Mouse (Mus musculus) spleen, adult 2 months (tissue): ENCODE measurements around the gene Cep170b. TPM values are rescaled to one million over a fixed set of nuclear protein-coding genes. Genes with fewer than 3 reads are reported as not detected.

Source experiments
- DNase-seq, 2 experiments: peaks; one replicate each; pipeline versions ENCODE4 v3.0.0 to v3.0.0-alpha.2; 2012 to 2021; ENCODE audit warnings: low spot score in 2 of 2, low read depth in 1 of 2
- H3K27ac ChIP-seq: fragments of 200-500 bp; 2 replicates; pipeline ENCODE4 v1.5.1; 2012; ENCODE audit warnings: low read length, inconsistent platforms; ENCODE audit not compliant: insufficient read depth
- H3K27me3 ChIP-seq: fragments of 200-500 bp; 2 replicates; pipeline ENCODE4 v1.6.1; 2012; ENCODE audit warnings: mild to moderate bottlenecking, moderate library complexity, low read length, inconsistent platforms; ENCODE audit not compliant: control insufficient read depth, insufficient read depth
- H3K36me3 ChIP-seq: fragments of 200-500 bp; 2 replicates; pipeline ENCODE4 v1.6.1; 2012; ENCODE audit warnings: mild to moderate bottlenecking, low read length, inconsistent platforms; ENCODE audit not compliant: control insufficient read depth, insufficient read depth
- H3K4me1 ChIP-seq: fragments of 200-500 bp; 2 replicates; pipeline ENCODE4 v1.6.1; 2011; ENCODE audit warnings: inconsistent platforms; ENCODE audit not compliant: control insufficient read depth, insufficient read depth, insufficient read length
- H3K4me3 ChIP-seq: fragments of 200-500 bp; 2 replicates; pipeline ENCODE4 v1.5.1; 2011; ENCODE audit warnings: mild to moderate bottlenecking, inconsistent platforms; ENCODE audit not compliant: insufficient read depth, insufficient read length; ENCODE audit errors: extremely low read depth
- CTCF ChIP-seq: fragments of 200-500 bp; IDR thresholded peaks from 2 replicates; pipeline ENCODE4 v1.5.1; 2011; ENCODE audit warnings: mild to moderate bottlenecking, inconsistent platforms; ENCODE audit not compliant: insufficient read depth, insufficient read length, insufficient replicate concordance; ENCODE audit errors: extremely low read depth
- POLR2A ChIP-seq: fragments of 200-500 bp; IDR thresholded peaks from 2 replicates; pipeline ENCODE4 v1.6.1; 2011; ENCODE audit warnings: low read depth, low read length, inconsistent platforms
- WGBS: fragments of 180-500 bp; shearing (Covaris S2); methylation state at CpG from one replicate; pipeline ENCODE4 v1.1.7; 2018; 5-methylcytosine and 5-hydroxymethylcytosine counted together
- polyA plus RNA-seq: library from polyadenylated mRNA; depleted of rRNA; stranded (reverse); fragments of >200 nt; gene quantifications from 2 replicates; pipeline ENCODE4 v1.2.3, GENCODE M21; 2012

Gene Cep170b
- polyA plus RNA-seq, 1 experiment, result 7.6 TPM

- WGBS, result 87% methylated on average over 4 of the region's 4 CpGs
Measured at GRCm38 (mm10) chr12:112763176-112763575, 42.9 kb downstream of the Cep170b start.

DNA sequence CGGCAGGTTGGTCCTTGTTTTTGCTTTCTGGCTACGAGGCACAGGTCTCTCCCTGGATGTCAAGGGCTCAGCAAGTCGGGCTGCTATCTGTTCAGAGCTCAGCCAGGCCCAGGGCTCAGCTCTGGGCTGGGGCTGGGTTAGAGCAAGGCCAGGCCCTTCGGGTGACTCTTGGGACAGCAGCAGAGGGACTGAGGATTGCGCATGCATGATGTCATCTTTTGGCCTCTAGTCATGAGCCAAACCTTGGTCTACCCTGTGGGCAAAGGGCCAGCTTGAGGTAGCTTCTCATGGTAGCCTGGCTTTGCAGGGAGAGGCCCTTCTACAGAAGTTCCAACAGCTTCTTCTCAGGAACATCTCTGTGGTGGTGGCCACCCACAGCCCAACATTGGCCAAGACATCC lies 43.9 kb downstream of the Cep170b start:
- peaks cover 33% of the 10 kb centered on the region for H3K36me3 ChIP-seq
- 84% methylated on average over 5 of the region's 5 CpGs for WGBS
- H3K4me1 ChIP-seq, result no peaks in the 10 kb centered on the region
- TF ChIP-seq POLR2A (no peak), CTCF (no peak)
- no peak overlapping the region for H3K27ac ChIP-seq
- H3K4me3 ChIP-seq, result no peak overlapping the region
- DNase-seq, result peak in 1 of 2 experiments; percentile 1
- H3K27me3 ChIP-seq, result no peaks in the 10 kb centered on the region

More at GRCm38 (mm10) chr12:112763176-112763575, 42.9 kb downstream of the Cep170b start:
- Histone ChIP-seq H3K27me3 (no peaks in the 10 kb centered on the region), H3K36me3 (peaks cover 28% of the 10 kb centered on the region), H3K27ac (no peak overlapping the region), H3K4me1 (no peaks in the 10 kb centered on the region), H3K4me3 (no peak overlapping the region)
- TF ChIP-seq CTCF, result no peak
- TF ChIP-seq POLR2A, result no peak
- peak in 1 of 2 experiments; percentile 2 for DNase-seq

- WGBS, result 85% methylated on average over 7 of the region's 7 CpGs
- no peak overlapping the region for H3K27ac ChIP-seq
- peaks cover 33% of the 10 kb centered on the region for H3K36me3 ChIP-seq
- H3K27me3 ChIP-seq, result no peaks in the 10 kb centered on the region
- TF ChIP-seq POLR2A (no peak), CTCF (no peak)
- no peaks in the 10 kb centered on the region for H3K4me1 ChIP-seq
- no peak overlapping the region for H3K4me3 ChIP-seq
- DNase-seq, result no peak
Measured at GRCm38 (mm10) chr12:112764991-112765390, 44.7 kb downstream of the Cep170b start.

DNA sequence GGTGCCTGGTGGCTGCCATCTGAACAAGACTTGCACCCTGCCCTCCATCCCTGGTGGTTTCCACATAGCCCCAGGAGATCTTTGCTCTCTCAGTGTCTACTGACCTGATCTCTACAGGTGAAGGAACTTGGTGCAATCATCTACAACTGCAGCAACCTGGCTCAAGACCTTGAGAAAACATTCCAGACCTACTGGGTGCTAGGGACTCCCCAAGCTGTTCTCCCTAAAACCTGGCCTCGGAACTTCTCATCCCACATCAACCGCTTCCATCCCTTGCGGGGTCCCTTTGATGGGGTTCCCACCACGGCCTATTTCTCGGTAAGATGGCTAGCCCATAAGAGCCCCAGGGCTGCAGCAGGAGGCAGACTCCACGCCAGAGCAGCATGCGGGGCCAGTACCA lies 46.3 kb downstream of the Cep170b start:
- Histone ChIP-seq H3K36me3 (peaks cover 33% of the 10 kb centered on the region), H3K4me3 (no peak overlapping the region), H3K27ac (no peak overlapping the region), H3K4me1 (no peaks in the 10 kb centered on the region), H3K27me3 (no peaks in the 10 kb centered on the region)
- no peak for DNase-seq
- 98% methylated on average over 7 of the region's 7 CpGs for WGBS
- TF ChIP-seq POLR2A (no peak), CTCF (no peak)

DNA sequence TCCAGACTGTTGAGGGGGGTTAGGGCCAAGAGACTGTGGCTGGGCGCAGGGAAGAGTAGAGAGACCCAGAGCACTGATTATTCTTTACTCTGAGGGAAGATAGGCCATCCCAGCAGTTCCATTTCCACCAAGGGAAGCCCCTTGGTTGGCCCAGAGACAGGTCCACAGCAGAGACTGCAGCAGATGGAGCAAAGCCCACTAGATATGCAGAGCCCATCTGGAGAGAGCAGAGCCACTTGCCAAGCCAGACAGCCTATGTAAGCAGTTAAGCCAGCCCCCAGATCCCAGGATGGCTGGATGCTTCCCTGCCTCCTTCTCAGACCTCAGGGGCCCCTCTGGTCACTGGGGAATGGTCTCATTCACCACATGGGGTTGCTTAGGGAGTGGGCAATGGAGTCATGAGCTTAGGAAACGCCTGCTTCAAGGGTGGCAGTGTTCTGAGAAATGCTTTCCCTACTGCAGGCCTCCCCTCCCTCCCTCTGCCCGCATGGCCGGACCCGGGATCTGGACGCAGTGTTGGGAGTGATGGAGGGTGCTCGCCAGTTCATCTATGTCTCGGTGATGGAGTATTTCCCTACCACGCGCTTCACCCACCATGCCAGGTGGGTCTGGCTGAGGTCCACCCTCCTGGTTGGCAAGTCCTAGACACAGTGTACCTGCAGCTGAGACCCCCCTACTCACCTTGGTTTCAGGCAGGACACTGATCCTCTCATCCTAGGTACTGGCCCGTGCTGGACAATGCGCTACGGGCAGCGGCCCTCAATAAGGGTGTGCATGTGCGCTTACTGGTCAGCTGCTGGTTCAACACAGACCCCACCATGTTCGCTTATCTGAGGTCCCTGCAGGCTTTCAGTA lies 47.0 kb downstream of the Cep170b start:
- DNase-seq, result no peak
- 93% methylated on average over 16 of the region's 16 CpGs for WGBS
- no peak for TF ChIP-seq POLR2A
- H3K4me1 ChIP-seq, result no peaks in the 10 kb centered on the region
- H3K36me3 ChIP-seq, result peaks cover 33% of the 10 kb centered on the region
- H3K27ac ChIP-seq, result no peak overlapping the region
- H3K4me3 ChIP-seq, result no peak overlapping the region
- H3K27me3 ChIP-seq, result no peaks in the 10 kb centered on the region

- H3K27me3 ChIP-seq, result no peaks in the 10 kb centered on the region
- DNase-seq, result no peak
- TF ChIP-seq POLR2A, result no peak
- no peaks in the 10 kb centered on the region for H3K4me1 ChIP-seq
- H3K4me3 ChIP-seq, result no peak overlapping the region
- peaks cover 33% of the 10 kb centered on the region for H3K36me3 ChIP-seq
- 88% methylated on average over 8 of the region's 8 CpGs for WGBS
- H3K27ac ChIP-seq, result no peak overlapping the region
Measured at GRCm38 (mm10) chr12:112768166-112768565, 47.9 kb downstream of the Cep170b start.

DNA sequence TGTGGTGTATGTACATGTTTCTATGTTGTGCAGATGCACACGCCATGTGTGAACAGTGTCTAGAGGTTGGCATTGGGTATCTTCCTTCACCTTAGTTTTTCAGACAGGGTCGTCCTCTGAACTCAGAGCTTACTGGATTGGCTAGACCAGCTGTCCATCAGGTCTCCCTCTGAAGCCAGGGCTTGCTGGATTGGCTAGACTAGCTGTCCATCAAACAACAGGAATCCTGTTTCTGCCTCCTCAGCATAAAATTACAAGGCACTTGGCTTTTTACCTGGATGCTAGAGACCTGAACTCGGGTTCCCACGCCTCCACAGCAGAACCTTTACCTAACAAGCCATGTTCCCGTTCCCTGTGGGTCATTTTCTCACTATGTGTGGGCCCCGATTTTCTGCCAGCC lies 48.8 kb downstream of the Cep170b start:
- no peak for DNase-seq
- TF ChIP-seq POLR2A (no peak), CTCF (no peak)
- H3K27me3 ChIP-seq, result no peaks in the 10 kb centered on the region
- no peak overlapping the region for H3K4me3 ChIP-seq
- no peaks in the 10 kb centered on the region for H3K4me1 ChIP-seq
- WGBS, result 84% methylated on average over 6 of the region's 6 CpGs
- H3K36me3 ChIP-seq, result peaks cover 29% of the 10 kb centered on the region
- no peak overlapping the region for H3K27ac ChIP-seq
